Mouse (Mus musculus): ENCODE results near the gene Shank1.
A peak's percentile ranks its signal among the peaks of the same experiment; 100 is the strongest.

Shank1 gene

GRCm38 (mm10) chr7:44373889-44374652 lies 64.0 kb downstream of the Shank1 start:
- peak; percentile 88 for DNase-seq

GRCm38 (mm10) chr7:44374756-44375155 lies 64.7 kb downstream of the Shank1 start:
- DNase-seq: no peak

- DNase-seq: no peak
These were observed 65.2 kb downstream of the Shank1 start for GRCm38 (mm10) chr7:44375207-44375606.

- DNase-seq: no peak
These were observed 65.7 kb downstream of the Shank1 start for GRCm38 (mm10) chr7:44375793-44376192.

- peak; percentile 64 for DNase-seq
These were observed 68.2 kb downstream of the Shank1 start for GRCm38 (mm10) chr7:44378290-44378689.

GRCm38 (mm10) chr7:44382541-44382940 lies 72.5 kb downstream of the Shank1 start:
- DNase-seq: no peak

- peak; percentile 83 for DNase-seq
These were observed 74.1 kb downstream of the Shank1 start, which contains the start of gene Syt3 for GRCm38 (mm10) chr7:44383980-44384715. Syt3 (plus strand) TSS chr7:44384102.

- DNase-seq: no peak
These were observed 74.6 kb downstream of the Shank1 start for GRCm38 (mm10) chr7:44384716-44385059.

- no peak for DNase-seq
These were observed 75.7 kb downstream of the Shank1 start, which contains the start of gene 1700008O03Rik for GRCm38 (mm10) chr7:44385720-44386119. 1700008O03Rik (minus strand) TSS chr7:44385820.

GRCm38 (mm10) chr7:44391831-44392230 lies 81.8 kb downstream of the Shank1 start:
- no peak for DNase-seq

- DNase-seq: no peak
These were observed 82.3 kb downstream of the Shank1 start for GRCm38 (mm10) chr7:44392341-44392740.

- no peak for DNase-seq
These were observed 83.2 kb downstream of the Shank1 start for GRCm38 (mm10) chr7:44393284-44393683.

GRCm38 (mm10) chr7:44398570-44398969 lies 88.5 kb downstream of the Shank1 start:
- DNase-seq: peak; percentile 55

GRCm38 (mm10) chr7:44401673-44402072 lies 91.6 kb downstream of the Shank1 start:
- DNase-seq: no peak

GRCm38 (mm10) chr7:44405346-44406014 lies 95.4 kb downstream of the Shank1 start:
- peak; percentile 72 for DNase-seq

GRCm38 (mm10) chr7:44406015-44406355 lies 95.9 kb downstream of the Shank1 start:
- DNase-seq: no peak

All from kidney, adult 18-20 months (tissue).